Mouse (Mus musculus) stomach, embryonic 16.5 days (tissue): Measurements from ENCODE around the gene Egfem1. TPM values are rescaled to one million over a fixed set of nuclear protein-coding genes. Genes with fewer than 3 reads are reported as not detected.

Experiments used
- ATAC-seq: fragments of 200-750 bp; cut with Nextera tagmentation; 2 replicates; pipeline ENCODE4 v1.8.0; 2017; ENCODE audit warnings: moderate number of reproducible peaks, moderate TSS enrichment; ENCODE audit not compliant: insufficient read depth, low FRiP score
- H3K27ac ChIP-seq: fragments of 300-500 bp; sonication (generic); 2 replicates; pipeline ENCODE4 v1.5.1; 2014; ENCODE audit warnings: low read length
- H3K27me3 ChIP-seq: fragments of 300-500 bp; sonication (generic); 2 replicates; pipeline ENCODE4 v1.6.1; 2014; ENCODE audit warnings: low read length, control low read depth, mixed read lengths; ENCODE audit not compliant: control insufficient read depth, insufficient read depth
- H3K36me3 ChIP-seq: fragments of 300-500 bp; sonication (generic); 2 replicates; pipeline ENCODE4 v1.6.1; 2014; ENCODE audit warnings: low read length; ENCODE audit not compliant: control insufficient read depth, insufficient read depth
- H3K4me1 ChIP-seq: fragments of 300-500 bp; sonication (generic); 2 replicates; pipeline ENCODE4 v1.6.1; 2014; ENCODE audit warnings: low read length, control low read depth, mixed read lengths; ENCODE audit not compliant: control insufficient read depth, insufficient read depth
- H3K4me2 ChIP-seq: fragments of 300-500 bp; sonication (generic); 2 replicates; pipeline ENCODE4 v1.6.1; 2014; ENCODE audit warnings: low read depth, low read length, mixed read lengths
- H3K4me3 ChIP-seq: fragments of 300-500 bp; sonication (generic); replicated peaks from 2 replicates; pipeline ENCODE4 v1.5.1; 2014; ENCODE audit warnings: mild to moderate bottlenecking, low read length
- H3K9ac ChIP-seq: fragments of 300-500 bp; sonication (generic); 2 replicates; pipeline ENCODE4 v1.6.1; 2014; ENCODE audit warnings: low read length
- H3K9me3 ChIP-seq: fragments of 300-500 bp; sonication (generic); replicated peaks from 2 replicates; pipeline ENCODE4 v1.6.1; 2016; ENCODE audit warnings: low read length, control low read depth; ENCODE audit not compliant: control insufficient read depth
- WGBS: fragments of 180-500 bp; shearing (Covaris S2); extraction: QIAGEN DNeasy Blood & Tissue Kit; methylation state at CpG from one replicate; pipeline ENCODE4 v1.1.7; 2014; 5-methylcytosine and 5-hydroxymethylcytosine counted together
- polyA plus RNA-seq: library from polyadenylated mRNA; unstranded; fragments of >200 nt; fragmentation: Nextera tagmentation; extraction: Ambion mirVana; gene quantifications from 2 replicates; pipeline ENCODE4 v1.2.1, GENCODE M21; 2015

Egfem1 gene
- polyA plus RNA-seq, 1 experiment from 2014 or later = 0.67 TPM

DNA sequence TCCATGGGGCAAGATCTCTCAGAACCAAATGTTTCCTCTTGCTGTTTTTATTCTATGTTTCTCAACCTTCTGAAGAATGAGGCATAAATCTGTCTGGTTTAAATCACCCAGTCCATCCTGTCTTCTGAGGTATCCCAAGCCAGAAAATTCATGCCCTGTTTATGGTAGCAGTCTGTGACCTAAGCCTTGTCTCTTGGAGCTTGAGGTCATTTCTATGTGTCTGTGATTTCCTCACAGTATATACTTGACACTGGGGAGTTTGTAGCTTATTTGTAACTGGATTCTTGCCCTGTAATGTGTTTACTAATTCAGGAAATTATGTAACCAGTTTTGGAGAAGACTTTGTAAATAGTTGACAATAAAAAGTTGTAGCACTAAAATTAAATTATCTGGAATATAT, 95.2 kb downstream of the Egfem1 start:
- H3K4me3 ChIP-seq = no peak overlapping the region
- no peak overlapping the region for H3K4me2 ChIP-seq
- H3K27ac ChIP-seq = no peak overlapping the region
- H3K4me1 ChIP-seq = no peaks in the 10 kb centered on the region
- H3K27me3 ChIP-seq = no peaks in the 10 kb centered on the region
- no peaks in the 10 kb centered on the region for H3K36me3 ChIP-seq
- H3K9me3 ChIP-seq = no peaks in the 10 kb centered on the region
- no peak overlapping the region for H3K9ac ChIP-seq
- ATAC-seq = no peak

- Histone ChIP-seq H3K36me3 (no peaks in the 10 kb centered on the region), H3K4me2 (no peak overlapping the region), H3K27me3 (no peaks in the 10 kb centered on the region), H3K27ac (no peak overlapping the region), H3K4me3 (no peak overlapping the region), H3K9me3 (no peaks in the 10 kb centered on the region), H3K4me1 (no peaks in the 10 kb centered on the region), H3K9ac (no peak overlapping the region)
- WGBS = 80% methylated on average over 10 of the region's 10 CpGs
- ATAC-seq = no peak
These were observed 101.2 kb downstream of the Egfem1 start for GRCm38 (mm10) chr3:29182988-29183387.

DNA sequence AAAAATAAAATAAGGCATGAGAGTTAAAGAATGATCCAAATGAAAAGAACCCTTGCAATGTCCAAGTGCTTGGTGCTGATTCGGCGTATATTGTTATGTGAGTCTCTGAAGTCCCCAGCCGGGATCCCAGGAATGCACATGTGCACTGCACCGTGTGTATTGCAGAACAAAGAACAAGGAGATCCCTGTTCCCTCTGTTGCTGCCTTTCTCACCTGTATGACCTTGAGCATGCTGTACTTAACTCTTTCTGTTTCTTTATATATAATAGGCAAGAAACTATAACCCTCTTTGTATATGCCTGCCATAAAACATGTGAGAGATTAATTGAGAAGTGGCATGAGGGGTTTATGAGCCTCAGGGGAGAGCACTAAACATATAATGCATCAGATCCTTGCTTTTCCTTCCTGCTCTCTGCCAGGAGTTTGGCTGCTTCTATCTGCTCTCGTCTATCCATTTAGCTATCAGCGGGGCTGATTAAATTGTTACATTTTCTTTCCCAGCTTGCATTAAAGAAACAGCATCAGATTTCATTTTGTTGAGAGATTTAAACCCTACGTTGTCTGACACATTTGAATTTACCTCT, 101.9 kb downstream of the Egfem1 start:
- no peak overlapping the region for H3K9ac ChIP-seq

GRCm38 (mm10) chr3:29184486-29185241, 102.8 kb downstream of the Egfem1 start:
- Histone ChIP-seq H3K4me2 (no peak overlapping the region), H3K9me3 (no peaks in the 10 kb centered on the region), H3K9ac (no peak overlapping the region), H3K4me3 (no peak overlapping the region), H3K4me1 (no peaks in the 10 kb centered on the region), H3K36me3 (no peaks in the 10 kb centered on the region), H3K27me3 (no peaks in the 10 kb centered on the region), H3K27ac (no peak overlapping the region)
- no peak for ATAC-seq
- WGBS = 72% methylated on average over 7 of the region's 7 CpGs

More for the DNA sequence above, 101.9 kb downstream of the Egfem1 start:
- Histone ChIP-seq H3K4me3 (no peak overlapping the region), H3K4me2 (no peak overlapping the region), H3K27me3 (no peaks in the 10 kb centered on the region), H3K27ac (no peak overlapping the region), H3K4me1 (no peaks in the 10 kb centered on the region), H3K36me3 (no peaks in the 10 kb centered on the region), H3K9me3 (no peaks in the 10 kb centered on the region)
- no peak for ATAC-seq
- WGBS = 50% methylated on average over 7 of the region's 7 CpGs

GRCm38 (mm10) chr3:29190263-29190662, 108.4 kb downstream of the Egfem1 start:
- WGBS = 59% methylated on average over 6 of the region's 6 CpGs
- no peak overlapping the region for H3K4me2 ChIP-seq

DNA sequence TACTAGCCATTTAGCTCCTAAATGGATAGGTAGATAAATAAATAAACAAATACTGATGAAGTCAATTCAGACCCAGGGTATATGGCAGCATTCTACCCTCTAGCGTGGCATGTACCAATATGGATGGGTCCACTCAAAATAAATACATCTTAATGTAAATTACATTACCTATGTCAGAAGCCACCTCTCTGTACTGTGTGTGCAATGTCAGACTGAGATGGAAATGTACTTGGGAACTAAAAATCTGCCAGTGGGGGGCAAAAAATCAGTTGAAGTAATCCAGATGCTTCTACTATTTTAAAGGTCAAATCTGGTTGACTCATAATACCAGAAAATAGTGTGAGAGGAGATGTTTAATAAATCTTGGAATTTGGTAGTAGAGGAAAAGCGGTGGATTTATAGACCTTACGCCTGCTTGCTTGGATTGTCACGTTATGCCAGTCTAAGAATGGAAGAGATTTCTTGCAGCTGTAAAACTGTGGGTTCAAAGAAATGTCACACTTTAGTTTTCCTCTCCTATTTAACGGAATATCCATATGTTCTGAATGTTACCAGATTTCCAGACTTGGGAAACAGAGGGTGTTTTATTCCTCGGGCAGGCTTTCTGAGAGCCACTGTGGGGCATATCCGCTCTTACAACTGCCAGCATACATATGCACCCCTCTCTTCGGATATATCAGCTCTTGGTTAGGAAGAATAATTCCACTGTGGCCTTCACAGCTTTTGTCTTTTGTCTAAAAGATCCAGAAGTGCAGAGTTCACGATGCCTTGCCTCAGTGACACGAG, 116.1 kb downstream of the Egfem1 start:
- H3K9ac ChIP-seq = no peak overlapping the region
- WGBS = 73% methylated on average over 10 of the region's 10 CpGs
- H3K27ac ChIP-seq = no peak overlapping the region
- no peak overlapping the region for H3K4me3 ChIP-seq
- H3K4me1 ChIP-seq = no peaks in the 10 kb centered on the region
- no peaks in the 10 kb centered on the region for H3K36me3 ChIP-seq
- no peak for ATAC-seq
- no peaks in the 10 kb centered on the region for H3K27me3 ChIP-seq
- no peaks in the 10 kb centered on the region for H3K9me3 ChIP-seq
- no peak overlapping the region for H3K4me2 ChIP-seq

More at GRCm38 (mm10) chr3:29190263-29190662, 108.4 kb downstream of the Egfem1 start:
- Histone ChIP-seq H3K27me3 (no peaks in the 10 kb centered on the region), H3K27ac (no peak overlapping the region), H3K36me3 (no peaks in the 10 kb centered on the region), H3K4me3 (no peak overlapping the region), H3K4me1 (no peaks in the 10 kb centered on the region), H3K9ac (no peak overlapping the region), H3K9me3 (no peaks in the 10 kb centered on the region)
- no peak for ATAC-seq

- no peak overlapping the region for H3K27ac ChIP-seq
- H3K4me1 ChIP-seq = no peaks in the 10 kb centered on the region
- no peak for ATAC-seq
- H3K4me2 ChIP-seq = no peak overlapping the region
- H3K36me3 ChIP-seq = no peaks in the 10 kb centered on the region
- no peaks in the 10 kb centered on the region for H3K9me3 ChIP-seq
- WGBS = 57% methylated on average over 8 of the region's 8 CpGs
- H3K4me3 ChIP-seq = no peak overlapping the region
- no peaks in the 10 kb centered on the region for H3K27me3 ChIP-seq
- no peak overlapping the region for H3K9ac ChIP-seq
These were observed 118.8 kb downstream of the Egfem1 start for GRCm38 (mm10) chr3:29200601-29201000.

- 88% methylated on average over 6 of the region's 6 CpGs for WGBS
- Histone ChIP-seq H3K4me1 (no peaks in the 10 kb centered on the region), H3K36me3 (no peaks in the 10 kb centered on the region), H3K27ac (no peak overlapping the region), H3K9ac (no peak overlapping the region), H3K9me3 (no peaks in the 10 kb centered on the region), H3K4me3 (no peak overlapping the region), H3K4me2 (no peak overlapping the region), H3K27me3 (no peaks in the 10 kb centered on the region)
- ATAC-seq = no peak
These were observed 120.7 kb downstream of the Egfem1 start for GRCm38 (mm10) chr3:29202536-29202935.

DNA sequence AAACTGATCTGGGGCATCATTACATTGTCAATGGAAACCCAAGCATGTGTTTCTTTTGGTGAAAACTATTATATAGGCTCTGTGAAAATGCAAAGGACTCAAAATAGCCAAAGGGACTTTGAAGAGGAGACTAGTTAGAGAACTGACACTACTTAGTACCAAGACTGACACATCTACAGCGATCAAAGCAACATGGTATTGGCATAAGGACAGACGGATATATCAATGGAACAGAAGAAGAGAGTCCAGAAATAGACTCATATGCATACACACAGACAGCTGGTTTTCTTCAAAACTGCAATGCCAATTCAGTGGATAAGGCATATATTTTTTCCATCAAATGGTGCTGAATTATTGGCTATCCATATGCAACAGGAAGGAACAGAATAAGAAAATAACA, 140.6 kb downstream of the Egfem1 start:
- Histone ChIP-seq H3K27ac (no peak overlapping the region), H3K36me3 (no peaks in the 10 kb centered on the region), H3K27me3 (no peaks in the 10 kb centered on the region), H3K4me3 (no peak overlapping the region), H3K4me1 (no peaks in the 10 kb centered on the region), H3K9ac (no peak overlapping the region), H3K4me2 (no peak overlapping the region), H3K9me3 (no peaks in the 10 kb centered on the region)
- no peak for ATAC-seq
- 79% methylated on average over 2 of the region's 2 CpGs for WGBS
